Mouse (Mus musculus) MN1 (cell line): Measurements from ENCODE around the gene Hsd17b14.

Experiments used
- DNase-seq: peaks from one replicate; pipeline ENCODE4 v3.0.0-alpha.2; 2016; ENCODE audit warnings: low spot score

Gene Hsd17b14

GRCm38 (mm10) chr7:45529461-45529860 lies 25.2 kb upstream of the Hsd17b14 start:
- no peak for DNase-seq

GRCm38 (mm10) chr7:45530643-45531042 lies 24.1 kb upstream of the Hsd17b14 start:
- DNase-seq, result no peak

- DNase-seq, result no peak
Measured at GRCm38 (mm10) chr7:45535676-45536075, 19.0 kb upstream of the Hsd17b14 start.

GRCm38 (mm10) chr7:45537602-45538001 lies 17.1 kb upstream of the Hsd17b14 start:
- DNase-seq, result no peak

- DNase-seq, result no peak
Measured at GRCm38 (mm10) chr7:45538163-45539041, 16.3 kb upstream of the Hsd17b14 start.

GRCm38 (mm10) chr7:45539095-45539494 lies 15.6 kb upstream of the Hsd17b14 start:
- DNase-seq, result no peak

- no peak for DNase-seq
Measured at GRCm38 (mm10) chr7:45540213-45540612, 14.5 kb upstream of the Hsd17b14 start.

- DNase-seq, result no peak
Measured at GRCm38 (mm10) chr7:45544525-45544924, 10.2 kb upstream of the Hsd17b14 start.

GRCm38 (mm10) chr7:45549641-45550436 lies 4.9 kb upstream of the Hsd17b14 start:
- no peak for DNase-seq

GRCm38 (mm10) chr7:45550821-45551511 lies 3.7 kb upstream of the Hsd17b14 start:
- no peak for DNase-seq

GRCm38 (mm10) chr7:45551512-45551883 lies 3.2 kb upstream of the Hsd17b14 start:
- no peak for DNase-seq

- DNase-seq, result no peak
Measured at GRCm38 (mm10) chr7:45553519-45553918, 1.2 kb upstream of the Hsd17b14 start.

GRCm38 (mm10) chr7:45553990-45554389 lies 703 bp upstream of the Hsd17b14 start:
- no peak for DNase-seq

GRCm38 (mm10) chr7:45555787-45556186 lies 1.1 kb downstream of the Hsd17b14 start:
- peak; percentile 78 for DNase-seq

- no peak for DNase-seq
Measured at GRCm38 (mm10) chr7:45558907-45559306, 4.2 kb downstream of the Hsd17b14 start.

GRCm38 (mm10) chr7:45560241-45560640 lies 5.5 kb downstream of the Hsd17b14 start:
- no peak for DNase-seq

- peak; percentile 76 for DNase-seq
Measured at GRCm38 (mm10) chr7:45560843-45561623, 6.3 kb downstream of the Hsd17b14 start.

GRCm38 (mm10) chr7:45561624-45562520 lies 7.2 kb downstream of the Hsd17b14 start:
- peak; percentile 83 for DNase-seq

- no peak for DNase-seq
Measured at GRCm38 (mm10) chr7:45564811-45565210, 10.1 kb downstream of the Hsd17b14 start.

- DNase-seq, result no peak
Measured at GRCm38 (mm10) chr7:45565446-45565845, 10.8 kb downstream of the Hsd17b14 start.
